ENCODE assay signal across 17 mouse cellular contexts in the genomic region with DNA sequence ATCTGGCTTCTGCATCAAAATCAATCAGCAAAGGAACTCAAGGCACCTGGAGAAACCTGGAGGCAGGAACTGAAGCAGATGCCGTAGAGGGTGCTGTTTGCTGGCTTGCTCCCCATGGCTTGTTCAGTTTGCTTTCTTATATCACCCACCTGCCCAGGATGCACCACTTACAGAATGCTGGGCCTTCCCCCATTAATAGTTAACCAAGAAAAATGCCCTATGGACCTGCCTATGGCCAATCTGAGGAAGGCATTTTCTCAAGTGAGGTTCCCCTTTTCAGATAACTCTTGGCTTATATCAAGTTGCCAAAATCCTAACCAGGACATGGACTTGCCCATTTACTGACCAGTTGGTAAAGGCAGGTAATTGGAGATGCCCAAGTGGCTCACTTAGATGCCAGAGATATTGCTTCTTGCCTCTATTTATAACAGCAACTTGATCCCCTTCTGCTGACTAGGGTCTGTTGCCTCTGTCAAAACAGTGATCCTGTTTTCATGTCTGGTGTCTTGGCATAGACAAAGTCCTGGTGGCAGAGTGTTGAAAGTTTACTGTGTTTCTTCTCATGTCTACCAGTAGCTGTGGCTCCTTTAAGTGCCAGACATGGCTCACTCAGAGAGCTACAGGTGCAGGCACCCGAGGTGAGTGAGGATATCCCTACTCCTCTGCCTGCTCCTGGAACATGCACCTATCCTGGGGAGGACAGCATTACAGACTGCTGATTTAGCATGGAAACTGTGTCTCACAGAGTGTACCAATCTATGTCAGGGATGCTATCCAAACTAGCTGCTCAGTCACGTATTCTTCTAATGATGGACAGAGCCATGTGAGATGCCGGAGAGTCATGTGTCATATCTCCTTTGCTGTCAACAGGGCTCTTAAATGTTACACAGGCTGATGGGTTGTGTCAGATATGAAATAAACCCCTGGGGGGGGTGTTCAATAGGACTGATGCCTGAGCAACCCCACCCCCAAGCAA. TPM values are rescaled to one million over a fixed set of nuclear protein-coding genes. Genes with fewer than 3 reads are reported as not detected.
DNase-seq lines count a peak whose midpoint lies in the region; ATAC-seq lines count a peak whose summit lies in the region.
"Had no signal": no experiment of that assay in that cellular context is flagged by ENCODE, and none has a peak within 500 bp of the region (broad histone marks: within the 10 kb centered on the region; RNA-seq: fewer than 3 reads in every experiment).

No protein-coding gene starts in this region.

- H3K27ac ChIP-seq in intestine, embryonic 16.5 days (ENCODE audit: low read length) = no peak overlapping the region
- H3K27ac ChIP-seq in kidney, embryonic 15.5 days = peak overlapping the region; percentile 59
- H3K27ac ChIP-seq: embryonic facial prominence, embryonic 10.5 days; heart, embryonic 10.5 days; lung, embryonic 15.5 days had no signal

- DNase-seq in heart, adult 11 months = peak; percentile 55
- DNase-seq in heart, postnatal 36 days = no peak
- DNase-seq in skeletal muscle tissue, adult 2 months (ENCODE audit: low read depth, low spot score) = peak; percentile 88
- no peak for DNase-seq in thymus, postnatal 10 days (ENCODE audit: low spot score in 2 of 2)
- no peak for DNase-seq in spleen, postnatal 36 days (ENCODE audit: low spot score in 2 of 2)
- DNase-seq: adrenal gland, postnatal 25 days; cerebellum, adult 11-12 months; lung, postnatal 4 days; retina, postnatal 1 day; thymus, postnatal 25 days had no signal

- intact Hi-C loops in heart, postnatal 36 days (cut with DNase I) = no loop called here

- ATAC-seq in intestine, embryonic 16.5 days = peak; percentile 68
- ATAC-seq in kidney, embryonic 15.5 days (replicated peaks; ENCODE audit: low FRiP score) = peak; percentile 17

- peaks cover 5% of the 10 kb centered on the region; the same call in 1 of the 2 replicates for H3K4me1 ChIP-seq in intestine, embryonic 16.5 days (ENCODE audit: control insufficient read depth, insufficient read depth, low read length)
- H3K4me1 ChIP-seq in kidney, embryonic 15.5 days = peaks cover 47% of the 10 kb centered on the region
- H3K4me1 ChIP-seq: lung, embryonic 15.5 days had no signal

- no peaks in the 10 kb centered on the region for H3K9me3 ChIP-seq in intestine, embryonic 16.5 days (ENCODE audit: control insufficient read depth, low read length)
- H3K9me3 ChIP-seq in kidney, embryonic 15.5 days (replicated peaks) = no peaks in the 10 kb centered on the region
- H3K9me3 ChIP-seq: embryonic facial prominence, embryonic 10.5 days; heart, embryonic 10.5 days; lung, embryonic 15.5 days had no signal

- H3K4me3 ChIP-seq in intestine, embryonic 16.5 days (ENCODE audit: low read length) = no peak overlapping the region
- no peak overlapping the region for H3K4me3 ChIP-seq in kidney, embryonic 15.5 days (replicated peaks)
- H3K4me3 ChIP-seq: embryonic facial prominence, embryonic 10.5 days; heart, embryonic 10.5 days; lung, embryonic 15.5 days had no signal

- no peak overlapping the region for H3K4me2 ChIP-seq in intestine, embryonic 16.5 days (ENCODE audit: low read depth, low read length)
- H3K4me2 ChIP-seq in kidney, embryonic 15.5 days = no peak overlapping the region
- H3K4me2 ChIP-seq: lung, embryonic 15.5 days had no signal

- H3K27me3 ChIP-seq in intestine, embryonic 16.5 days (replicated peaks; ENCODE audit: control insufficient read depth, insufficient read depth, low read length) = no peaks in the 10 kb centered on the region
- H3K27me3 ChIP-seq in kidney, embryonic 15.5 days = no peaks in the 10 kb centered on the region
- H3K27me3 ChIP-seq: CH12.LX; lung, embryonic 15.5 days had no signal

- no peak overlapping the region for H3K9ac ChIP-seq in intestine, embryonic 16.5 days (ENCODE audit: low read depth, low read length)
- no peak overlapping the region for H3K9ac ChIP-seq in kidney, embryonic 15.5 days
- H3K9ac ChIP-seq: lung, embryonic 15.5 days had no signal

- no peaks in the 10 kb centered on the region for H3K36me3 ChIP-seq in intestine, embryonic 16.5 days (ENCODE audit: control insufficient read depth, insufficient read depth, low read length)
- H3K36me3 ChIP-seq in kidney, embryonic 15.5 days = no peaks in the 10 kb centered on the region
- H3K36me3 ChIP-seq: embryonic facial prominence, embryonic 10.5 days; heart, embryonic 10.5 days; lung, embryonic 15.5 days had no signal

- WGBS in intestine, embryonic 16.5 days = 76% methylated on average over 4 of the region's 4 CpGs
- 59% methylated on average over 4 of the region's 4 CpGs for WGBS in kidney, embryonic 15.5 days

RNA-seq across cellular contexts. Expression of gene Kl, which starts 37.0 kb away (rescaled TPM):
- total RNA-seq in heart, postnatal 36 days (2021) = under 1 TPM; 0.11 to 0.14 TPM
- 0.04 TPM in 2 replicates for polyA plus RNA-seq in intestine, embryonic 16.5 days (2015; fragmentation: Nextera tagmentation; extraction: Ambion mirVana)
- polyA plus RNA-seq in kidney, embryonic 15.5 days (2015; fragmentation: Nextera tagmentation; extraction: Ambion mirVana) = 12.3 and 13.1 TPM in 2 replicates
- total RNA-seq: CH12.LX, MEL had no signal

Comparison
In these comparisons a context has a peak if more than half of its experiments do, and no peak if none do; other contexts are left out.
1. DNase-seq: peak in heart, adult 11 months (single experiment) and skeletal muscle tissue, adult 2 months (single experiment); none in heart, postnatal 36 days (0 of 2), thymus, postnatal 10 days (0 of 2) and spleen, postnatal 36 days (0 of 2).
2. RNA of gene Kl, which starts 37.0 kb away (polyA plus RNA-seq): 12.3 to 13.1 TPM in kidney, embryonic 15.5 days; 0.04 TPM in intestine, embryonic 16.5 days; every median in the first group is over 10 times any median in the second.